Mouse (Mus musculus) stomach, postnatal 0 days (tissue): ENCODE results near the gene Ahsa1.
"Not testable (repeated sequence)": the region's sequence is repeated elsewhere in the genome, so short reads cannot be mapped to it uniquely, and the experiment has no call there.

Experiments used
- CTCF ChIP-seq: IDR thresholded peaks from 2 replicates; pipeline ENCODE4 v1.5.1; 2016; ENCODE audit warnings: antibody characterized with exemption, low read depth, mild to moderate bottlenecking, moderate library complexity
- EP300 ChIP-seq: optimal IDR thresholded peaks from 2 replicates; pipeline ENCODE3; 2016; ENCODE audit warnings: antibody characterized with exemption

DNA sequence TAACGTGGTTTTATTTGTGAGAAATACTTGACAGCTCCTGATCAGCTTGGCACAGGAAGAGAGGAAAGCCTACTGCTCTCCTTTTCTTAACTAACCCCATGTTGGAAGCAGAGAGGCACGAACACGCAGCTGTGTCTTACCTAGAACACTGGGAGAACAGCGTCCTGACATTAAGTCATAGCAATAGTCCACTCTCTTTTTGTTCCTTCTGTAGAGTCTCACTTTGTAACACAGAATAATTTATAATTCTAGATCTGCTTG lies 40.2 kb downstream of the Ahsa1 start:
- TF ChIP-seq EP300, CTCF: not testable (repeated sequence)
